Mouse (Mus musculus) cerebellum, adult 2 months (tissue): Measurements from ENCODE around the gene Gnb1l.

Experiments
- CTCF ChIP-seq: fragments of 200-500 bp; IDR thresholded peaks from 2 replicates; pipeline ENCODE4 v1.5.1; 2011; ENCODE audit warnings: low read depth, mild to moderate bottlenecking, control low read depth, low read length, moderate library complexity, borderline replicate concordance; ENCODE audit not compliant: insufficient read depth
- POLR2A ChIP-seq: fragments of 200-500 bp; IDR thresholded peaks from 2 replicates; pipeline ENCODE4 v1.6.1; 2011; ENCODE audit warnings: low read length, control low read depth, borderline replicate concordance; ENCODE audit not compliant: insufficient read depth

- TF ChIP-seq POLR2A (no peak), CTCF (no peak)
These were observed 95.4 kb downstream of the Gnb1l start for GRCm38 (mm10) chr16:18593930-18594329.
